Mouse (Mus musculus) neural tube, embryonic 11.5 days (tissue): Measurements from ENCODE around the gene Rapsn. TPM values are rescaled to one million over a fixed set of nuclear protein-coding genes. Genes with fewer than 3 reads are reported as not detected.
"Not testable (repeated sequence)": the region's sequence is repeated elsewhere in the genome, so short reads cannot be mapped to it uniquely, and the experiment has no call there.

Experiments
- ATAC-seq: fragments of 200-750 bp; cut with Nextera tagmentation; 2 replicates; pipeline ENCODE4 v1.8.0; 2017; ENCODE audit warnings: moderate number of reproducible peaks, mild to moderate bottlenecking, moderate TSS enrichment, moderate library complexity; ENCODE audit not compliant: insufficient read depth, low FRiP score, low TSS enrichment
- DNase-seq: peaks from one replicate; pipeline ENCODE4 v3.0.0-alpha.2; 2015; ENCODE audit warnings: low spot score
- H3K27ac ChIP-seq: fragments of 300-500 bp; sonication (generic); 2 replicates; pipeline ENCODE4 v1.5.1; 2014; ENCODE audit warnings: low read depth, mild to moderate bottlenecking, low read length
- H3K27me3 ChIP-seq: fragments of 300-500 bp; sonication (generic); 2 replicates; pipeline ENCODE4 v1.6.1; 2014; ENCODE audit warnings: mild to moderate bottlenecking, low read length, mixed read lengths; ENCODE audit not compliant: control insufficient read depth, insufficient read depth
- H3K36me3 ChIP-seq: fragments of 300-500 bp; sonication (generic); 2 replicates; pipeline ENCODE4 v1.6.1; 2014; ENCODE audit warnings: mild to moderate bottlenecking, low read length, moderate library complexity, mixed read lengths; ENCODE audit not compliant: control insufficient read depth, insufficient read depth
- H3K4me1 ChIP-seq: fragments of 300-500 bp; sonication (generic); 2 replicates; pipeline ENCODE4 v1.6.1; 2014; ENCODE audit warnings: low read length, mixed read lengths; ENCODE audit not compliant: control insufficient read depth, insufficient read depth
- H3K4me2 ChIP-seq: fragments of 300-500 bp; sonication (generic); 2 replicates; pipeline ENCODE4 v1.6.1; 2014; ENCODE audit warnings: low read depth, mild to moderate bottlenecking, moderate library complexity
- H3K4me3 ChIP-seq: fragments of 300-500 bp; sonication (generic); 2 replicates; pipeline ENCODE4 v1.5.1; 2014; ENCODE audit warnings: low read depth, low read length
- H3K9ac ChIP-seq: fragments of 300-500 bp; sonication (generic); 2 replicates; pipeline ENCODE4 v1.6.1; 2014; ENCODE audit warnings: mild to moderate bottlenecking, low read length
- H3K9me3 ChIP-seq: fragments of 300-500 bp; sonication (generic); 2 replicates; pipeline ENCODE4 v1.6.1; 2016; ENCODE audit warnings: low read length; ENCODE audit not compliant: control insufficient read depth
- WGBS: fragments of 180-500 bp; shearing (Covaris S2); extraction: QIAGEN DNeasy Blood & Tissue Kit; methylation state at CpG from one replicate; pipeline ENCODE4 v1.1.7; 2014; 5-methylcytosine and 5-hydroxymethylcytosine counted together
- polyA plus RNA-seq: library from polyadenylated mRNA; unstranded; fragments of >200 nt; fragmentation: Nextera tagmentation; extraction: Ambion mirVana; gene quantifications from 2 replicates; pipeline ENCODE4 v1.2.1, GENCODE M21; 2014

Rapsn gene
- polyA plus RNA-seq, 1 experiment from 2014 or later = 3.7 TPM

DNA sequence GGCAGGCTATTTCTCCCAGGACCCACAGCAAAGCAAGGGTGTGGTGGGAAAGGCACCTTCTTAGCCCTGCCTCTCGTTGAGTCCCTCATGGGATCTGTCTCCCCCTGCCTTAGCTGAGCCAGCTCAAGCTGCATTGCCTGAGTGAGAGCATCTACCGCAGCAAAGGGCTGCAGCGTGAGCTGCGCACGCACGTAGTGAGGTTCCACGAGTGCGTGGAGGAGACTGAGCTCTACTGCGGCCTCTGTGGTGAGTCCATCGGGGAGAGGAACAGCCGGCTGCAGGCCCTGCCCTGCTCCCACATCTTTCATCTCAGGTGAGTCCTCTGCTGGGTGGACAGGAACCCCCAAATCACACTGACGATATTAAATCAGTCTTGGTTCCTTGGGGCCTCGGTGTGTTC is 9.3 kb downstream of the Rapsn start:
- Histone ChIP-seq H3K9ac (no peak overlapping the region), H3K36me3 (no peaks in the 10 kb centered on the region), H3K27ac (no peak overlapping the region), H3K4me1 (no peaks in the 10 kb centered on the region), H3K27me3 (no peaks in the 10 kb centered on the region), H3K4me2 (no peak overlapping the region), H3K9me3 (no peaks in the 10 kb centered on the region), H3K4me3 (no peak overlapping the region)
- ATAC-seq = no peak
- DNase-seq = no peak
- WGBS = 85% methylated on average over 13 of the region's 13 CpGs

DNA sequence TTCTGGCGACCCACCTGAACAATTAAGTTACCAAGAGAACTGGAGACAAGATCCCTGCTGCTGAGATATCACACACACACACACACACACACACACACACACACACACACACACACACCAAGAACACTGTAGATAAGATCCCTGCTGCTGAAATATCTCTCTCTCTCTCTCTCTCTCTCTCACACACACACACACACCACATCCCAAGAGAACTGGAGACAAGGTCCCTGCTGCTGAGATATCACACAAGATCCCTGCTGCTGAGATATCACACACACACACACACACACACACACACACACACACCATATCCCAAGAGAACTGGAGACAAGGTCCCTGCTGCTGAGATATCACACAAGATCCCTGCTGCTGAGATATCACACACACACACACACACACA is 10.4 kb downstream of the Rapsn start:
- H3K4me3 ChIP-seq, H3K9ac ChIP-seq, H3K27me3 ChIP-seq, H3K9me3 ChIP-seq, DNase-seq, H3K4me2 ChIP-seq, H3K27ac ChIP-seq, ATAC-seq, H3K36me3 ChIP-seq, H3K4me1 ChIP-seq: not testable (repeated sequence)
- 88% methylated on average over 1 of the region's 1 CpGs for WGBS

DNA sequence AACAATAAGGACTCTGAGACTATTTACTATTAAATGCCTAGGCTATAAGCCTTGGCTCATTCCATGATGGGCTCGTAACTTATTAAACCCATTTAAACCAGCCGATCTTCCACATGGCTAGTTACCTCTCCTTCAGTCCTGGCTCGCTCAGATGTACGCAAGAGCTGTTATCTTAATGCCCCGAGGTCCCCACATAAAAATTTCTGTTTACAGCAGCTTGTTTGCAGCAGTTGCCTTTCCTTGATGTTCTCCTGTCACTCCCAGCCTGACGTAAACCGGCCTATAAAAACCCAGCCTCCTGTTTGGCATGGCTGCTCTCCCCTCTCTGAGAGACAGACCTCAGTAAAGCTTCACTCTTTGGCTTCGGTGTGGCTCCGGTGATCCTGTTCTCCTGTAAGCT is 11.9 kb downstream of the Rapsn start:
- H3K36me3 ChIP-seq = no peaks in the 10 kb centered on the region; the same call in 1 of the 2 replicates
- no peak overlapping the region for H3K9ac ChIP-seq
- no peak overlapping the region for H3K4me2 ChIP-seq
- ATAC-seq = no peak
- no peak overlapping the region for H3K27ac ChIP-seq
- no peak for DNase-seq
- no peaks in the 10 kb centered on the region for H3K9me3 ChIP-seq
- no peaks in the 10 kb centered on the region for H3K4me1 ChIP-seq
- H3K4me3 ChIP-seq = no peak overlapping the region
- no peaks in the 10 kb centered on the region for H3K27me3 ChIP-seq
- 81% methylated on average over 9 of the region's 9 CpGs for WGBS

DNA sequence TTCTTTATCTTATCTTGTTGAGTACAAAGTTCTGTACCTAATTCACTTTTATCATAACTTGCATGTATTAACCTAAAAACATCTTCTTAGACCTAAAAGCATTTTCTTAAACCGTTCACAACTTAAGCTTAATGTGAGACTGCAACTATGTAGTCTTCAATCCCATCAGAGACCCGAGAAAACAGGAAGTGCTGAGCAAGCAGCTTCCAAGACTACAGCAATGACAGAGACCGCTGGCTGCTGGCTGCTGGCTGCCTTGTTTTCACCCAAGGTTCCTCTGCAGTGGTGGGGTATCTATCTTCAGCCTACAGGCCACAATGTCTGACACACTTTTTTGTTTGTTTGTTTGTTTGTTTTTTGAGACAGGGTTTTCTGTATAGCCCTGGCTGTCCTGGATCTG is 16.5 kb downstream of the Rapsn start:
- Histone ChIP-seq H3K9ac (no peak overlapping the region), H3K9me3 (no peaks in the 10 kb centered on the region), H3K27me3 (no peaks in the 10 kb centered on the region), H3K27ac (no peak overlapping the region), H3K36me3 (peaks cover 8% of the 10 kb centered on the region), H3K4me1 (peaks cover 7% of the 10 kb centered on the region), H3K4me2 (no peak overlapping the region), H3K4me3 (no peak overlapping the region)
- WGBS = 87% methylated on average over 3 of the region's 3 CpGs
- ATAC-seq (no peak), DNase-seq (no peak)

DNA sequence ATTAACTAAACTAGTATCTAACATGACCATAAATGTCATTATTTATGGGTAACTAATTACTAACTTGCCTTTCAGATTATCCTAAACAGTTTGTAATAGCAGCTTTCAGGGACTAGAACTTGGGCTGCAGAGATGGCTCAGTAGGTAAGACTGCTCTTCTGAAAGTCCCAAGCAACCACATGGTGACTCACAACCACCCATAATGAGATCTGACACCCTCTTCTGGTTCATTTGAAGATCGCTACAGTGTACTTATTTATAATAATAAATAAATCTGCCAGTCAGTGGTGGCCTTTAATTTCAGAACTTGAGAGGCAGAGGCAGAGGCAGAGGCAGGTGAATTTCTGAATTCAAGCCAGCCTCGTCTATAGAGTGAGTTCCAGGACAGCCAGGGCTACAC is 17.3 kb downstream of the Rapsn start:
- Histone ChIP-seq H3K4me3 (no peak overlapping the region), H3K27ac (no peak overlapping the region), H3K36me3 (peaks cover 10% of the 10 kb centered on the region), H3K9me3 (no peaks in the 10 kb centered on the region), H3K4me1 (peaks cover 7% of the 10 kb centered on the region), H3K27me3 (no peaks in the 10 kb centered on the region), H3K4me2 (no peak overlapping the region), H3K9ac (no peak overlapping the region)
- 69% methylated on average over 2 of the region's 2 CpGs for WGBS
- no peak for DNase-seq
- no peak for ATAC-seq

DNA sequence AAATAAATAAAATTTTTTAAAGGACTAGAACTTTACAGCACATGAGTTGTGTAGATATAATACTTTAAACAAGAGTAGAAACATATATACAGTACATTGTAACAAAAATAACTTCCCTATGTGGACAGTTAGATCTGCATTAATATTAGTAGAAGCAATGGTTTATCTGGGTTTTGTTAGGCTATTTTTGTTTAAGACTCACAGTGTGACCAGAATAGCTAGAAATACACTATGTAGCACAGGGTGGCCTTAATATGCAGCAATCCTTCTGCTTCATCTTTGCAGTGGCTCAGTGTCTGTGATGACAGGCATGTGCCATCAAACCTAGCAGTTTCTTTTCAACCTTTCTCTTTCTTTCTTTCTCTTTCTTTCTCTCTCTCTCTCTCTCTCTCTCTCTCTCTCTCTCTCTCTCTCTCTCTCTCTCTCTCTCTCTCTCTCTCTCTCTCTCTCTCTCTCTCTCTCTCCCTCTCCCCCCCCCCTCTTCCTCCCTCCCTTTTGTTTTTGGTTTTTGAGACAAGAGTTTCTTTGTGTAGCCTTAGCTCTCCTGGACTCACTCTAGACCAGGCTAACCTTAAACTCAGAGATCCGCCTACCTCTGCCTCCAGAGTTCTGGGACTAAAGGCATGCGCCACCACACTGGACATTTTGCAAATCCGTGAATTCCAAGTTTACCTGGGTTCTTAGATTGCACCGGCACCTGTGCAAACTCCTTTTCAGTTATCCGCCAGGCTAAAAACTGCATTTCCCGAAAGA is 17.9 kb downstream of the Rapsn start:
- H3K9me3 ChIP-seq = no peaks in the 10 kb centered on the region
- under 1% methylated on average over 6 of the region's 6 CpGs for WGBS
- peaks cover 7% of the 10 kb centered on the region for H3K4me1 ChIP-seq
- peak overlapping the region; percentile 89 for H3K4me2 ChIP-seq
- no peak for DNase-seq
- peaks cover 12% of the 10 kb centered on the region for H3K36me3 ChIP-seq
- peak overlapping the region; percentile 84 for H3K9ac ChIP-seq
- no peak overlapping the region for H3K27ac ChIP-seq
- ATAC-seq = peak; percentile 80
- H3K4me3 ChIP-seq = peak overlapping the region; percentile 75
- H3K27me3 ChIP-seq = no peaks in the 10 kb centered on the region

DNA sequence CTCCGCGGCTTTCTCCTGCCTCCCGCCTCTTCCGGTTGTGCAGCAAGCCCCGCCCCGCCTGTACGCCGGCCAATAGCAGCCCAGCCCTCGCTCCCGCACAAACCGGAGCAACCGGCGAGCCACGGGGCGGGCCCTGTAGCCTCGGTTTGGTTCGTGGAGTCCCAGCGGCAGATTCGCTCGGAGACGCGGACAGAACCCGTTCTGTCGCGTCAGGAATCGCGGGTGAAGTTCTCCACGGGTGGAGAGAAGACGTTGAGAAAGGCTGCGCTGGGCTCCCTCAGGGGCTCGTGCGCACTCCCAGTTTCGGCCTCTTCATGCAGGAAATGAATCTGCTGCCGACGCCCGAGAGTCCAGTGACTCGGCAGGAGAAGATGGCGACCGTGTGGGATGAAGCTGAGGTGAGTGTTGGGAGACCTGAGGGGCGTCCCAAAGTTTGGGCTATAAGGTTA is 18.5 kb downstream of the Rapsn start, which contains the start of gene Psmc3:
Psmc3 (plus strand) TSS at position 76 of the 449 bp plus-strand sequence.
- DNase-seq (peak; percentile 96), ATAC-seq (peak; percentile 96)
- Histone ChIP-seq H3K27ac (0 out of 2 replicates have a peak within 1 kb of the TSS, but pooled peaks have one; percentile 49), H3K9ac (peak within 1 kb of the TSS; percentile 84), H3K4me1 (peaks cover 7% of the 10 kb centered on the region), H3K36me3 (peaks cover 16% of the 10 kb centered on the region), H3K9me3 (no peaks in the 10 kb centered on the region), H3K4me2 (peak within 1 kb of the TSS; percentile 89), H3K4me3 (peak within 1 kb of the TSS; percentile 75), H3K27me3 (no peaks in the 10 kb centered on the region)
- under 1% methylated on average over 40 of the region's 40 CpGs for WGBS

DNA sequence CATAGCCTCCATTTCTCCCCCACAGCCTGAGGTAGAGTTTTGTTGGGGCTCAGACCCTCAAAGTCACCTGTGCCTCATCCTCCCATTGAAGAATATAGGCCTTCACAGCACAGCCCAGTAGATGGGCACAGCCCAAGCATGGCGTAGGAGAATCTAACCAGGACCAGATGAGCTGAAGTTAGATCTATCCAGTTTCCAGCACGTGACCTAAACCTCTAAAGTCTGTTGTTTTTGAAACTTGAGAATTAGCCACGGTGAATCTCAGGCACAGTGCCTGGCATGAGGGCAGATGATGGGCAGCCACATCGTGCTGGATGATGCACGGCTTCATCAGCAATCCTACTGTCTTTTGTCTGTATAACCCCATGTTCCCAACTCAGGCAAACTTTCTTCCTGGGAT is 23.0 kb downstream of the Rapsn start:
- no peak overlapping the region for H3K27ac ChIP-seq
- peaks cover 7% of the 10 kb centered on the region for H3K4me1 ChIP-seq
- no peak overlapping the region for H3K4me3 ChIP-seq
- 84% methylated on average over 5 of the region's 5 CpGs for WGBS
- H3K27me3 ChIP-seq = no peaks in the 10 kb centered on the region
- no peaks in the 10 kb centered on the region for H3K9me3 ChIP-seq
- DNase-seq (no peak), ATAC-seq (no peak)
- H3K9ac ChIP-seq = no peak overlapping the region
- no peak overlapping the region for H3K4me2 ChIP-seq
- H3K36me3 ChIP-seq = peaks cover 33% of the 10 kb centered on the region

DNA sequence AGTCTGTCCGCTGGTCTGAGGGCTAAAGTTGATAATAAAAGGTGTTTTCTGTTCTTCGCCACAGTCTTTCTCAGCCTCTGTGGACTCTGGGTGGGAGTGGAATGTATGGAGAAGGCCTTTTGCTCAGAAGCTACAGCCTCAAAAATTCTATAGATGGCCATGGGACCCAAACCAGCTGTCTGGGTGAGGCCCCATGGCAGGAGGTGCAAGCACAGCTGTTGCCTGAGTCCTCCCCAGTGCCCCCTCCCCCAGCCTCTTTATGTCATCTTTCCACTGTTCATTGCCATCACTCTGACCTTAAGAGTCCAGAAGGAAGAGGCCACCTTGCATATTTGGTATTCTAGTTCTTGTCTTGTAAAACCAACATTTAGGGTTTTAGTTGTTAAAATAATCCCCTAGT is 24.0 kb downstream of the Rapsn start:
- ATAC-seq = no peak
- H3K36me3 ChIP-seq = peaks cover 37% of the 10 kb centered on the region
- WGBS = 96% methylated on average over 2 of the region's 2 CpGs

More for the DNA sequence above, 24.0 kb downstream of the Rapsn start:
- no peak overlapping the region for H3K4me2 ChIP-seq
- H3K27me3 ChIP-seq = no peaks in the 10 kb centered on the region
- H3K27ac ChIP-seq = no peak overlapping the region
- H3K4me3 ChIP-seq = no peak overlapping the region
- peaks cover 7% of the 10 kb centered on the region for H3K4me1 ChIP-seq
- no peaks in the 10 kb centered on the region for H3K9me3 ChIP-seq
- H3K9ac ChIP-seq = no peak overlapping the region
- no peak for DNase-seq
